Mouse (Mus musculus) G1E (cell line): Measurements from ENCODE around the gene Trim8.

ENCODE experiments used
- CTCF ChIP-seq: IDR thresholded peaks from 2 replicates; pipeline ENCODE4 v1.5.1; 2012; ENCODE audit warnings: low read depth, low read length, inconsistent platforms, mixed read lengths
- GATA1 ChIP-seq: IDR thresholded peaks from 2 replicates; pipeline ENCODE4 v1.6.1; 2012; ENCODE audit warnings: borderline replicate concordance, low read length, inconsistent platforms, mixed read lengths
- GATA2 ChIP-seq: IDR thresholded peaks from 2 replicates; pipeline ENCODE4 v1.6.1; 2012; ENCODE audit warnings: low read depth, low read length, inconsistent platforms, borderline replicate concordance
- POLR2AphosphoS5 ChIP-seq: IDR thresholded peaks from 2 replicates; pipeline ENCODE4 v1.6.1; 2012; ENCODE audit warnings: low read depth, low read length, inconsistent platforms; ENCODE audit not compliant: insufficient replicate concordance
- TAL1 ChIP-seq: conservative IDR thresholded peaks from 2 replicates; pipeline ENCODE4 v1.6.1; 2012; ENCODE audit warnings: low read depth, low read length, inconsistent platforms, mixed read lengths

DNA sequence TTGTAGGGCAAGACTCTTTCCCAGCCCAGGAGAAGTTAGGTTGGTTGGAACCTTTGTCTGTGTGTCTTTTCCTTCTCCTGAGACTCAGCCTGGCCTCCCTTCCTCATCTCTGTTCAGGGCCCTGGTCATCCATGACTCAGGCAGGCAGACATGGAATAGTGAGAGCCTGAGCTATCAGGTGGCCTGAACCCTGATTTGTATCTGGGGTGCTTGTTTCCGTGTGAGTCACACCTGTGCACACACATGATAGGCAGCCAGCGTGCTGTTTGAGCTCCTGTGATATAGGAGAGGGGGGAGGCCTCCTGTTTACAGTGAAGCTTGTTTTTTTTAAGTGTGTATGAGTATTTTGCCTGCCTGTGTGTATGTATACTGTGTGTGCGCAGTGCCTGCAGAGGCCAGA is 7.7 kb downstream of the Trim8 start:
- TF ChIP-seq CTCF (no peak), GATA1 (no peak), TAL1 (no peak), GATA2 (no peak), POLR2AphosphoS5 (no peak)
